In the genomic region with DNA sequence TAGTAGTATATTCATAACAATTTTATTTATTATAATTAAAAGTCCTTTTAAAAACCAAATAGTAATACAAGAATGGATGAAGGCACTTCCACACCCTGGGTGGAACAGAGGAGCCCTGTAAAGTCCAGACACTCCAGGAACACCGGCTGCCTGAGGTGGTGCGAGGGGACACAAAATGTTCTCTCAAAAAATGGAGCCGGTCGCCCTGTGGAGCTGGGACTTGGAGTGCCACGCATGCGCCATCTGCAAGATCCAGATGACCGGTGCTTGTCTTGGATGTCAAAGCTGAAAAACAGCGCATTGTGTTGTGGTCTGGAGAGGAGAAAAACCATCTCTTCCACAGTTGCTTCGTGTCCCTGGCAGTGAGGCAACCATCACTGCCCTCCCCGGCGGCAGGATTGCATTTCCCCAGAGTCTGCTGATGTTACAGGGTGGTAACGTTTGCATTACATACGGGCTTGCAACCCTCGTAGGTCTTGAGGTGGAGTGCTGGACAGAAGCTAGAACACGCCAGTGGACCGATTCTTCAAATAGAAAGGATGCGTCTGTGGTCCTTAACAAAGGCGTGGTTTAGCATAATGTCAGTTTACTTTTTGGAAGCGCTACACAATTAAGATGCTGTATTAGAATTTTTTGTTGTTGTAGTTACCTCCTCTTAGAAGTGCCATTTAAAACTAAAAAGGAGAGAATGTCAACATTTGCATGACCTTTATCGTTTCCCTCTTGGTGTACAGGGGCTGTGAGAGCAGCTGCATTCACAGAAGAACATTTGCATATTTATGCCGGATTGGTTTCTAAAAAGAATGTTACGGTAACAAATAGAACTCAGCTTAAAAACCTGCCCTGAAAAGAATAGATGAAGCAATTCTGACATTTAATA, we compare ENCODE assay signal across 13 mouse cellular contexts. TPM values are rescaled to one million over a fixed set of nuclear protein-coding genes. Genes with fewer than 3 reads are reported as not detected.
DNase-seq lines count a peak whose midpoint lies in the region; ATAC-seq and TF ChIP-seq lines count a peak whose summit lies in the region.
"Had no signal": no experiment of that assay in that cellular context is flagged by ENCODE, and none has a peak within 500 bp of the region (broad histone marks: within the 10 kb centered on the region; RNA-seq: fewer than 3 reads in every experiment).

No protein-coding gene starts in this region.

- no peaks in the 10 kb centered on the region for H3K9me3 ChIP-seq in heart, embryonic 12.5 days (replicated peaks)
- no peaks in the 10 kb centered on the region for H3K9me3 ChIP-seq in neural tube, embryonic 12.5 days
- no peaks in the 10 kb centered on the region for H3K9me3 ChIP-seq in neural tube, embryonic 15.5 days (replicated peaks)
- H3K9me3 ChIP-seq in midbrain, embryonic 16.5 days (replicated peaks; ENCODE audit: control insufficient read depth, low read length, poor library complexity, severe bottlenecking) = no peaks in the 10 kb centered on the region
- H3K9me3 ChIP-seq: limb, embryonic 12.5 days had no signal

- TF ChIP-seq CTCF in bone marrow, adult 2 months (IDR thresholded peaks at IDR 0.05; ENCODE audit: control insufficient read depth, insufficient read depth, low read length) = no peak

- H3K4me3 ChIP-seq in heart, embryonic 12.5 days = no peak overlapping the region
- no peak overlapping the region for H3K4me3 ChIP-seq in neural tube, embryonic 12.5 days
- H3K4me3 ChIP-seq in neural tube, embryonic 15.5 days (replicated peaks) = no peak overlapping the region
- H3K4me3 ChIP-seq in bone marrow, adult 2 months (replicated peaks; ENCODE audit: control insufficient read depth, low read depth, low read length) = no peak overlapping the region
- H3K4me3 ChIP-seq in midbrain, embryonic 16.5 days (ENCODE audit: low read depth, low read length) = no peak overlapping the region
- H3K4me3 ChIP-seq: heart, adult 2 months; limb, embryonic 12.5 days had no signal

- no peak for ATAC-seq in heart, embryonic 12.5 days (ENCODE audit: insufficient number of reproducible peaks, low FRiP score)
- peak; percentile 48; the same call in 1 of the 2 replicates for ATAC-seq in neural tube, embryonic 12.5 days (ENCODE audit: low FRiP score, low read depth)
- ATAC-seq in neural tube, embryonic 15.5 days (ENCODE audit: low FRiP score) = no peak
- no peak for ATAC-seq in midbrain, embryonic 16.5 days
- ATAC-seq: liver, postnatal 0 days had no signal

- no peaks in the 10 kb centered on the region for H3K27me3 ChIP-seq in heart, embryonic 12.5 days (replicated peaks)
- no peaks in the 10 kb centered on the region for H3K27me3 ChIP-seq in neural tube, embryonic 12.5 days (replicated peaks)
- H3K27me3 ChIP-seq in neural tube, embryonic 15.5 days (replicated peaks) = no peaks in the 10 kb centered on the region
- no peaks in the 10 kb centered on the region for H3K27me3 ChIP-seq in midbrain, embryonic 16.5 days (ENCODE audit: control insufficient read depth, insufficient read depth, low read depth, low read length)
- H3K27me3 ChIP-seq: limb, embryonic 12.5 days had no signal

- 0 out of 2 replicates have a peak, but pooled peaks cover 2% of the 10 kb centered on the region for H3K4me1 ChIP-seq in heart, embryonic 12.5 days (replicated peaks)
- H3K4me1 ChIP-seq in neural tube, embryonic 12.5 days = no peaks in the 10 kb centered on the region
- H3K4me1 ChIP-seq in neural tube, embryonic 15.5 days = no peaks in the 10 kb centered on the region
- H3K4me1 ChIP-seq in bone marrow, adult 2 months (ENCODE audit: control insufficient read depth, insufficient read depth, low read length) = peaks cover 7% of the 10 kb centered on the region
- no peaks in the 10 kb centered on the region for H3K4me1 ChIP-seq in midbrain, embryonic 16.5 days (ENCODE audit: control insufficient read depth, insufficient read depth, low read length)
- H3K4me1 ChIP-seq: limb, embryonic 12.5 days had no signal

- H3K36me3 ChIP-seq in heart, embryonic 12.5 days = no peaks in the 10 kb centered on the region
- H3K36me3 ChIP-seq in neural tube, embryonic 12.5 days = no peaks in the 10 kb centered on the region
- no peaks in the 10 kb centered on the region for H3K36me3 ChIP-seq in neural tube, embryonic 15.5 days
- H3K36me3 ChIP-seq in midbrain, embryonic 16.5 days (ENCODE audit: control insufficient read depth, insufficient read depth, low read length) = no peaks in the 10 kb centered on the region
- H3K36me3 ChIP-seq: limb, embryonic 12.5 days had no signal

- H3K27ac ChIP-seq in heart, embryonic 12.5 days (ENCODE audit: poor library complexity, severe bottlenecking) = no peak overlapping the region
- H3K27ac ChIP-seq in neural tube, embryonic 12.5 days = no peak overlapping the region
- no peak overlapping the region for H3K27ac ChIP-seq in neural tube, embryonic 15.5 days (replicated peaks)
- peak overlapping the region; percentile 35; the same call in 1 of the 2 replicates for H3K27ac ChIP-seq in bone marrow, adult 2 months (ENCODE audit: control insufficient read depth, insufficient read depth, low read depth, low read length, poor library complexity)
- H3K27ac ChIP-seq in midbrain, embryonic 16.5 days (ENCODE audit: low read length) = no peak overlapping the region
- H3K27ac ChIP-seq: heart, adult 2 months; limb, embryonic 12.5 days had no signal

- H3K4me2 ChIP-seq in heart, embryonic 12.5 days = no peak overlapping the region
- peak overlapping the region; percentile 16; the same call in 1 of the 2 replicates for H3K4me2 ChIP-seq in neural tube, embryonic 12.5 days (replicated peaks)
- no peak overlapping the region for H3K4me2 ChIP-seq in neural tube, embryonic 15.5 days
- peak overlapping the region; percentile 12; the same call in 1 of the 2 replicates for H3K4me2 ChIP-seq in midbrain, embryonic 16.5 days (ENCODE audit: low read length)
- H3K4me2 ChIP-seq: limb, embryonic 12.5 days had no signal

- peak; percentile 84 for DNase-seq in heart, adult 11 months
- no peak for DNase-seq in yolk sac, embryonic 10.5 days (ENCODE audit: low spot score)
- no peak for DNase-seq in frontal cortex, postnatal 25 days (ENCODE audit: low spot score in 2 of 2)
- DNase-seq: heart, adult 2 months; heart, postnatal 14 days; kidney, adult 2 months; liver, postnatal 0 days had no signal

- no peak for TF ChIP-seq POLR2A in bone marrow, adult 2 months (IDR thresholded peaks at IDR 0.05; ENCODE audit: borderline replicate concordance, control insufficient read depth, low read depth, low read length)

- H3K9ac ChIP-seq in heart, embryonic 12.5 days = no peak overlapping the region
- no peak overlapping the region for H3K9ac ChIP-seq in neural tube, embryonic 12.5 days
- H3K9ac ChIP-seq in neural tube, embryonic 15.5 days (replicated peaks) = no peak overlapping the region
- H3K9ac ChIP-seq in midbrain, embryonic 16.5 days (ENCODE audit: low read depth, low read length) = no peak overlapping the region
- H3K9ac ChIP-seq: limb, embryonic 12.5 days; liver, postnatal 0 days had no signal

- WGBS in heart, embryonic 12.5 days = 79% methylated on average over 22 of the region's 22 CpGs
- WGBS in neural tube, embryonic 12.5 days = 66% methylated on average over 22 of the region's 22 CpGs
- 62% methylated on average over 22 of the region's 22 CpGs for WGBS in neural tube, embryonic 15.5 days
- WGBS in bone marrow, adult 2 months = 73% methylated on average over 22 of the region's 22 CpGs
- 54% methylated on average over 22 of the region's 22 CpGs for WGBS in midbrain, embryonic 16.5 days

RNA-seq across cellular contexts. Expression of a gene that starts 9.5 kb away (rescaled TPM):
- polyA plus RNA-seq in heart, embryonic 12.5 days (2016; fragmentation: Nextera tagmentation; extraction: Ambion mirVana) = 13.5 and 18.1 TPM in 2 replicates
- polyA plus RNA-seq in neural tube, embryonic 12.5 days (2016; fragmentation: Nextera tagmentation; extraction: Ambion mirVana) = 38.1 and 46.0 TPM in 2 replicates
- 20.3 and 25.4 TPM in 2 replicates for polyA plus RNA-seq in neural tube, embryonic 15.5 days (2015; fragmentation: Nextera tagmentation; extraction: Ambion mirVana)
- polyA plus RNA-seq in bone marrow, adult 2 months (2011; ENCODE audit: insufficient read depth, insufficient read length, low replicate concordance, missing spikeins) = 21.3 and 27.0 TPM in 2 replicates
- 20.4 and 20.6 TPM in 2 replicates for polyA plus RNA-seq in midbrain, embryonic 16.5 days (2015; fragmentation: Nextera tagmentation; extraction: Ambion mirVana)

RNA-seq across cellular contexts. Expression of a gene that starts 49.9 kb away (rescaled TPM):
- 642 and 652 TPM in 2 replicates for polyA plus RNA-seq in heart, embryonic 12.5 days (2016; fragmentation: Nextera tagmentation; extraction: Ambion mirVana)
- 441 and 471 TPM in 2 replicates for polyA plus RNA-seq in neural tube, embryonic 12.5 days (2016; fragmentation: Nextera tagmentation; extraction: Ambion mirVana)
- polyA plus RNA-seq in neural tube, embryonic 15.5 days (2015; fragmentation: Nextera tagmentation; extraction: Ambion mirVana) = 763 and 813 TPM in 2 replicates
- polyA plus RNA-seq in bone marrow, adult 2 months (2011; ENCODE audit: insufficient read depth, insufficient read length, low replicate concordance, missing spikeins) = 138 and 235 TPM in 2 replicates
- polyA plus RNA-seq in midbrain, embryonic 16.5 days (2015; fragmentation: Nextera tagmentation; extraction: Ambion mirVana) = 627 and 698 TPM in 2 replicates

Comparison
In these comparisons a context has a peak if more than half of its experiments do, and no peak if none do; other contexts are left out.
1. H3K4me2 ChIP-seq: peak in neural tube, embryonic 12.5 days (single experiment) and midbrain, embryonic 16.5 days (single experiment); none in heart, embryonic 12.5 days (single experiment) and neural tube, embryonic 15.5 days (single experiment).